In genomic region chr12:79989582-79990110, GRCm38 (mm10) we compare ENCODE assay signal across 9 mouse cellular contexts.
DNase-seq lines count a peak whose midpoint lies in the region; ATAC-seq and TF ChIP-seq lines count a peak whose summit lies in the region.
"Had no signal": no experiment of that assay in that cellular context is flagged by ENCODE, and none has a peak within 500 bp of the region (broad histone marks: within the 10 kb centered on the region; RNA-seq: fewer than 3 reads in every experiment).

No protein-coding gene starts in this region.

- H3K4me1 ChIP-seq in kidney, embryonic 15.5 days: peaks cover 67% of the 10 kb centered on the region
- H3K4me1 ChIP-seq in kidney, adult 2 months (ENCODE audit: control insufficient read depth, insufficient read depth, low read length): peaks cover 8% of the 10 kb centered on the region
- H3K4me1 ChIP-seq in forebrain, embryonic 15.5 days: peaks cover 25% of the 10 kb centered on the region
- H3K4me1 ChIP-seq in liver, embryonic 14.5 days (replicated peaks; ENCODE audit: control insufficient read depth in 2 of 2, insufficient read depth in 2 of 2, low read length in 1 of 2): peaks cover 54 to 77% of the 10 kb centered on the region in 2 experiments

- no peak for DNase-seq in kidney, adult 2 months
- peak; percentile 77 for DNase-seq in brain, embryonic 14.5 days (ENCODE audit: low read depth)
- DNase-seq in liver, embryonic 14.5 days (ENCODE audit: low read depth in 3 of 3, low spot score in 3 of 3): no peak
- DNase-seq in spleen, postnatal 14 days (ENCODE audit: low spot score in 2 of 2): no peak
- DNase-seq in frontal cortex, postnatal 14 days (ENCODE audit: low spot score in 2 of 2): no peak

- no peaks in the 10 kb centered on the region for H3K27me3 ChIP-seq in kidney, embryonic 15.5 days
- no peaks in the 10 kb centered on the region for H3K27me3 ChIP-seq in kidney, adult 2 months (replicated peaks; ENCODE audit: control insufficient read depth, insufficient read depth, low read length)
- no peaks in the 10 kb centered on the region for H3K27me3 ChIP-seq in forebrain, embryonic 15.5 days
- no peaks in the 10 kb centered on the region for H3K27me3 ChIP-seq in liver, embryonic 14.5 days (ENCODE audit: control insufficient read depth, insufficient read depth, low read length)

- TF ChIP-seq CTCF in kidney, adult 2 months (conservative IDR thresholded peaks at IDR 0.05; ENCODE audit: insufficient read depth, insufficient read length, low read depth, low read length): no peak; the same call in 1 of the 2 replicates
- no peak for TF ChIP-seq CTCF in brain, embryonic 14.5 days (IDR thresholded peaks at IDR 0.05; ENCODE audit: borderline replicate concordance, extremely low read depth, insufficient read depth, insufficient read length)
- 0 out of 2 replicates have a peak, but pooled peaks have one; percentile 2 for TF ChIP-seq CTCF in liver, embryonic 14.5 days (IDR thresholded peaks at IDR 0.05; ENCODE audit: low read depth)

- no peak for TF ChIP-seq POLR2A in kidney, adult 2 months (IDR thresholded peaks at IDR 0.05; ENCODE audit: low read depth, low read length)
- no peak for TF ChIP-seq POLR2A in brain, embryonic 14.5 days (IDR thresholded peaks at IDR 0.05; ENCODE audit: borderline replicate concordance, extremely low read depth, insufficient read depth, insufficient read length, poor library complexity, severe bottlenecking)

- peak overlapping the region; percentile 73 for H3K27ac ChIP-seq in kidney, embryonic 15.5 days
- no peak overlapping the region for H3K27ac ChIP-seq in kidney, adult 2 months (ENCODE audit: insufficient read depth, low read depth, low read length)
- H3K27ac ChIP-seq in forebrain, embryonic 15.5 days (replicated peaks): peak overlapping the region; percentile 55
- no peak overlapping the region for H3K27ac ChIP-seq in liver, embryonic 14.5 days

- TF ChIP-seq EP300 in liver, embryonic 14.5 days (IDR thresholded peaks at IDR 0.05; ENCODE audit: low read depth): no peak

- WGBS in kidney, embryonic 15.5 days: 50% methylated on average over 9 of the region's 9 CpGs
- 74% methylated on average over 9 of the region's 9 CpGs for WGBS in kidney, adult 2 months
- 49% methylated on average over 9 of the region's 9 CpGs for WGBS in forebrain, embryonic 15.5 days
- 52% methylated on average over 9 of the region's 9 CpGs for WGBS in liver, embryonic 14.5 days (ENCODE audit: insufficient replicate concordance)

- H3K9me3 ChIP-seq in kidney, embryonic 15.5 days (replicated peaks): no peaks in the 10 kb centered on the region
- no peaks in the 10 kb centered on the region for H3K9me3 ChIP-seq in forebrain, embryonic 15.5 days
- no peaks in the 10 kb centered on the region for H3K9me3 ChIP-seq in liver, embryonic 14.5 days (ENCODE audit: control insufficient read depth, low read length)
- H3K9me3 ChIP-seq: G1E had no signal

- H3K9ac ChIP-seq in kidney, embryonic 15.5 days: no peak overlapping the region
- H3K9ac ChIP-seq in forebrain, embryonic 15.5 days (replicated peaks): no peak overlapping the region
- no peak overlapping the region for H3K9ac ChIP-seq in liver, embryonic 14.5 days (replicated peaks)

- H3K36me3 ChIP-seq in kidney, embryonic 15.5 days: no peaks in the 10 kb centered on the region
- no peaks in the 10 kb centered on the region for H3K36me3 ChIP-seq in kidney, adult 2 months (ENCODE audit: control insufficient read depth, insufficient read depth, low read length)
- no peaks in the 10 kb centered on the region for H3K36me3 ChIP-seq in forebrain, embryonic 15.5 days
- no peaks in the 10 kb centered on the region for H3K36me3 ChIP-seq in liver, embryonic 14.5 days (replicated peaks; ENCODE audit: control insufficient read depth, insufficient read depth, low read depth)
- H3K36me3 ChIP-seq: G1E had no signal

- no peak overlapping the region for H3K4me3 ChIP-seq in kidney, embryonic 15.5 days (replicated peaks)
- no peak overlapping the region for H3K4me3 ChIP-seq in kidney, adult 2 months (ENCODE audit: insufficient read depth, low read depth, low read length)
- H3K4me3 ChIP-seq in forebrain, embryonic 15.5 days: no peak overlapping the region
- H3K4me3 ChIP-seq in liver, embryonic 14.5 days (ENCODE audit: insufficient read depth in 1 of 2, low read depth in 2 of 2, low read length in 2 of 2): no peak overlapping the region

- H3K4me2 ChIP-seq in kidney, embryonic 15.5 days: no peak overlapping the region
- H3K4me2 ChIP-seq in forebrain, embryonic 15.5 days (replicated peaks): no peak overlapping the region
- H3K4me2 ChIP-seq in liver, embryonic 14.5 days (ENCODE audit: low read depth): no peak overlapping the region

- no peak for ATAC-seq in kidney, embryonic 15.5 days (replicated peaks; ENCODE audit: low FRiP score)
- peak; percentile 42; the same call in 1 of the 2 replicates for ATAC-seq in forebrain, embryonic 15.5 days (replicated peaks)
- ATAC-seq in liver, embryonic 14.5 days (ENCODE audit: insufficient read depth): no peak
- no peak for ATAC-seq in CD4-positive, CD25-positive, alpha-beta regulatory T cell, adult 4 months

Comparison
In these comparisons a context has a peak if more than half of its experiments do, and no peak if none do; other contexts are left out.
1. H3K27ac ChIP-seq: peak in kidney, embryonic 15.5 days (single experiment) and forebrain, embryonic 15.5 days (single experiment); none in kidney, adult 2 months (single experiment) and liver, embryonic 14.5 days (single experiment).